Mouse (Mus musculus): ENCODE measurements around the gene Tmem181a. TPM values are rescaled to one million over a fixed set of nuclear protein-coding genes. Genes with fewer than 3 reads are reported as not detected.
"Not testable (repeated sequence)": the region's sequence is repeated elsewhere in the genome, so short reads cannot be mapped to it uniquely, and the experiment has no call there.

The Tmem181a gene
- total RNA-seq, 2 experiments from 2014 or later: 7.4 to 8.2 TPM

DNA sequence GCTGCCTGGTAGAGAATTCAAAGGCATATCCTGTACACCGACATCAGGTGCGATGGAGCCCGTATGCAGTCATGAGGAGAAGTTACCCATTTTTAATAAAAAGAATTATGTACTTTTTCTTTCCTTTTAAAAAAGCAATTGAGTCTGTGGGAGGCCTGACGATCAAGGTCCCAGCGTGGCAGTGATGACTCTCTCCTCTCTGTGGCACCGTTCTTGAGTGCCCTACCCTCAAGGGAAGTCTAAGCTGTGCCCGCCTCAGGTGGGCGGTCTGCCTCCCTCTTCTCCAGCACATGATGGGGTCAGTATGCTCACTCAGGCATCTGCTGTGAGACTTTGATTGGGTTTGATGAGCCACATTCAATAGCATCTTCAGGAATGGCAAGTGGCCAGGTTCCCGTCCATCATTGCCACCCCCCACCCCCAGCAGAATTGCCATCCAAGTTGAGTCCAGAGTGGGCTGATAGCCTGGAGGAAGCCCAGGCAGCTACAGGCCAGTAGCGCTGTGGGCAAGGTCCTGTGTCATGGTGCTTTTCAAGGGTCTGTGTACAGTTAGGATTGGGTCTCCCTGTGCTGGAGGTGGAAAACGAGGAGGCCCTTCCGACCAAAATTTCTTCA is 49.1 kb downstream of the Tmem181a start:
- not testable (repeated sequence) for DNase-seq

DNA sequence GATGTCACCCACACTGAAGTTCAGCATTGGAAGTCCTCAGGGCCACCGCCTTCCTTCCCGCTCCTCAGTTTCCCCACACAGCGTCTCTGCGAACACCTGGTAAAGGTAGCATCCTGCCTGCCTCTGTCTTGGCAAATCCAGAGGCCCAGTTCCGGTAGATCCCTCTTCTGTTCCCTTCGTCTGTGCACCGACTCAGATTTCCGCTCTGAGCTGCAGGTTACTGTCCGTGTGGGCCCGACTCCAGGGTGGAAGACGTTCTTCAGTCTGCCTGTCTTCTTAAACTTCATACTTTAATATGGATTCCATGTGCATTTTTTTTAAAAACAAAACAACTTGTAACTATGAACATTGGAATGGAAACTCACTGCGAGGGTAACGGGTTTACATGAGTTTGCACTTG is 49.8 kb downstream of the Tmem181a start:
- not testable (repeated sequence) for DNase-seq

DNA sequence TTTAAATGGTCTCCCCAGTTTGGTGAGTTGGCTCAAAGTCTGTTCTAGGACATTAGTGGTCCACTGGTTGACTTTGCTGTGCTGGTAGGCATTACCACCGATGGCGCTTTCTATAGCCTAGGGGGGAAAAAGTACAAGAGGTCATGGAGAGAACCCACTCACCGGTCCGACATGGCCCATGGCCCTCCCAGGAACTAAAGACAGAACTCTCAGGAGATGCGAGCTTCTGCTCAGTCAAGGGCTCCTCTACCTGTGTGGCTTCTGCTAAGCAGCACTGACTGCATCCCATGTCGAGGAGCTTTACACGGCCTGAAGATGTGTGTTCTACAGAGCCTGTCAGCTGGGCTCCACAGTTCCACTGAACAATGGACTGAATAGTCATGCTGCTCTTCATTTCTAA is 55.1 kb downstream of the Tmem181a start:
- not testable (repeated sequence) for DNase-seq

DNA sequence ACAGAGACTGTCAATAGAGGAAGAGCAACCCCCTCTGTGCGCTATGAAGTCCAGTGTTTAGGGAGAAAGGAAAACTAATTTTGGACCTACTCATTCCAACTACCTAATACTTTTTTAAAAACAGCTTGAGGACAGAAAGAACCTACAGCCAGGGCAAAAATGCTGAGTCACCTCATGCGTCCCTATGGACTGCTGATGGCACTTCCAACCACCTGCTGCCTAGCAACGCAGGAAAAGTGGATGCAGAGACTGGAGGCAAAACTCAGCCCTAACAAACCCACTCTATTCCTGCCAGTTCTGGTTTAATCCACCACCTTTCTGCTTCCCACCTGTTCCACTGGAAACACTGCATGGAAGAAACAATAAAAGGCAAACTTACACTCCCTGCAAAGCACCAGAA is 56.1 kb downstream of the Tmem181a start:
- DNase-seq: not testable (repeated sequence)

DNA sequence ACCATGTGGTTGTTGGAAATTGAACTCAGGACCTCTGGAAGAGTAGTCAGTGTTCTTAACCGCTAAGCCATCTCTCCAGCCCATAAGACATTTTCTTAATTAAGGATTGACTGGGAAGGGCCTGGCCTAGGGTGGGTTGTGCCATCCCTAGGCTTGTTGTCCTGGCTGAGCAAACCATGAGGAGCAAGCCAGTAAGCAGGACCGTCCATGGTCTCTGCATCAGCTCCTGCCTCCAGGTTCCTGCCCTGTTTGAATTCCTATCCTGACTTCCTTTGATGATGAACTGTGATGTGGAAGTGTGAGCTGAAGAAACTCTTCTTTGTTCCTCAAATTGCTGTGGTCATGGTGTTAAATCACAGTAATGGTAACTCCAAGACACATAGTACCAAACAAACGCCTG is 57.8 kb downstream of the Tmem181a start:
- not testable (repeated sequence) for DNase-seq

DNA sequence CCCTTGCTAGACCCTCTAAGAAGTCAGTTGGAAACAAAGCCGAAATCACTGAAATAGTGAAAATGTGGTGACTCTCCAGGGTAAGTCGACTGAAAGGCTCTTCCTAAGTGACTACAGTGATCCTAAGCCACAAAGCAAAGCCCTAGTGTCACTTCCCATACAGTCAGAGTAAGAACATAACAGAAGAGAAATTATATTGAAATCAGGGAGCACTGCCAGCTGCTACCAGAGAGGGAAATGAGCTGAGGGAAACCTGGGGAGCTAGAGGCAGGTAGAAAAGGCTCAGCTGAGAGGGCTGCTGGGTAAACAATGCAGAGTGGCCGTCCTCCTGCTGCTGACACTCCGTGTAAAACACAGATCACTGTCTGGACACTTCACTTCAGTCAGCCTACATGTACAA is 59.0 kb downstream of the Tmem181a start:
- not testable (repeated sequence) for DNase-seq

DNA sequence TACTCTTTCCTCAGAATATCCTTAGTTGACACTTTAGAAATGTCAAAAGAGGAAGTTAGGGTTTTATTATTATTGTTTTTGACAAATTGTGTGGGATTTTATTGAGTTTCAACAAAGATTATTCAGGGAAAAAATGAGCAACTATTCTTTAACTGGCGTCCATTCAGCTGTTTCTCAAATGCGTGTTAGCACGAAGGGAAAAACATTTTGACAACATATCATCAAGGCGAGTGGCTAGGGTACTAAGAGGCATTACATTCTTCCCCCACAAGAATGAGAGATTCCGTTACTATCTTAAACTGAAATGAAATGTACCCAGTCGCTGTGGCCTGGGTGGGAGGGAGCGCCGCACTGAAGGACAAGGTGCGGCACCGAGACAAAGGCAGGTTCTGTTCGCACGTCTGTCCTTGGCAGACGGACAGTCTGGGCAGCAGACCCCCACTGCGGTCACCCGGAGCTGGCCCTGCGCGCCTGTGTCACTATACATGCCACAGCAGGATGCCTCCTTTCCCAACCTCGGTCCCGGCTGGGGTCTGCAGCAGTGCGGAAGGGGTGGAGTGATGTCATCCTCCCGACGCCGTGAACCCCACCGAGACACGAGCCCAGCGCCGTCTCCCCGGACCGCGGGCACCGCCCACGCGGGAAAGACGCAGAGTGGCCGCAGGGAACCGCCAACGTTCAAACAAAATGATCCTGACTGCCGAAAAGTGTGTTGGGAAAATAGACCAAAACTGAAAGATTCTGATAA is 59.9 kb downstream of the Tmem181a start:
- DNase-seq: peak; percentile 52

DNA sequence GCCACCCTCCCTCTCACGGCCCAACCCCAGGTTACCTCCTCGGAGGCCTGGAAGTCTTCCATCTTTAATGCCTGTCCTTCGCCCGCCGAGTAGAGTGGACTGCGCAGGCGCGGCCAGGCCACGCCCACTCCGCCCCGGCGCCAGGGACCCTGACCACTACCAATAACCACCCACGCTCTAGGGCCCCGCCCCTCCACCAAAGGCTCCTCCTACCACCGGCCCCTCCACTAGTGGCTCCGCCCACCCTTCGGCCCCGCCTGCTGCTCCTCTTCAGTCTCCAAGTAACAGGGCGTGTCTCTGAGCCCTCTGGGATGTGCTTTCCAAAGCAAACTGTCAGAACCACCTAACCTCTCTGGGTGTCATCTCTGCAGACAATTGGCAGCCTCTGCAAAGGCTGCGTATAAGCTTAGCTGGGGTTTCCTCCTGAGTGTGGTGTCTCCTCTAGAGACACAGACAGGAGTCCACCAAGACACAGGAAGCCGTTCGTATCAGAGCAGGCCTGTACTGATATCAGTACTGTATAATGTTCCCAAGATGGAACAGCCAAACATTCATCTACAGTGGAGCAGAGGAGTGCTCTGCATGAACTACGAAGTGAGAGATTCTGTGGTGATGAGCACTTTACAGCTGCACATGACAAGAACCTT is 60.8 kb downstream of the Tmem181a start, which contains the start of gene Dynlt1a:
Gene Dynlt1a (minus strand): TSS at position 162 of the 647 bp plus-strand sequence.
- peak; percentile 99 for DNase-seq

DNA sequence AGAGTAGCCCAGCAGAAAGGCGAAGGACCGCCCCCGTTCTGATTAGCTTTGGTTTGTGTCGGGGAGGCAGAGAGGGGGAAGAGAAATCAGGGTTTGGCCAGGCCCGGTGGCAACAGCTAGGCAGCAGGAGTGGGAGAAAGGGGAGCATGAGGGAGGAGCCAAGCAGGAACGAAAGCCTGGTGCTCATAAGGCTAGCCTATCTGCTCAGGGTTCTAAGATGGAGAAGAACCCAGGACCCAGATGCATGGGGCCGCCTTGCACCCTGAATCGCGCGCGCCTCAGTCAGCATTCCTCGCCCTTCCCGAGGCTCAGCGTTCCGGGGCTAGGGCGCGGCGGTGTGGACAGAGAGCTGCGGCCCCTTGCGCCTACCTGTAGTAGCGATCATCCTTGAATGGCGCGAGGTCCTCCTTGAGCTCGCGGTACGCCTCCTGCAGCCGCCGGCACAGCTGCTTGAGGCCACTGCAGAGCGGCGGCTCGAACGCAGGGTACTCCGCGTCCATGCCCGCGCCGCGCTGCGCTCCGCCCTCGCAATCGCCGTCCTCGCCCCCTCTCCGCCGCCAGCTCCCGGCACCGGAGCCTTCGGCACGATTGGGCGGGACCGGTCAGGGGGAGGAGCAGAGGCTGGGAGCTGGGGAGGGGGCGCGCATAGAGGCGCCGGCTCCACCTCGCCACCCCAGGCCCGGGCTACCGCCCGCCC is 64.6 kb downstream of the Tmem181a start:
- not testable (repeated sequence) for DNase-seq

DNA sequence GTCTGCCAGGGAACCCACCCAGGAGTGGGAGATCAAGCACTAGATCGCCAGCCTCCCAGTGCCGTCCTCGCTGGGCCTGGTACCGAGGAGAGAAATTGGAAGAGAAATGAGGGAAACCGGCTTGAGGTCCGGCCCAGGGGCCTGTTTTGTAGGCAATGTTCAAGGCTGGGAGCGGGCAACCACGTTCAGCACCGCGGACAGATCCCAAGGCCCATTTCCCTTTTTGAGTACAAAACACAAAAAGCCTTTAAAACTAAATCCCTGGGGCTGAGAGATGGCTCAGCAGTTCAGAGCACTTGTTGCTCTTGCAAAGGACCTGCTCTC is 65.1 kb downstream of the Tmem181a start:
- DNase-seq: not testable (repeated sequence)

DNA sequence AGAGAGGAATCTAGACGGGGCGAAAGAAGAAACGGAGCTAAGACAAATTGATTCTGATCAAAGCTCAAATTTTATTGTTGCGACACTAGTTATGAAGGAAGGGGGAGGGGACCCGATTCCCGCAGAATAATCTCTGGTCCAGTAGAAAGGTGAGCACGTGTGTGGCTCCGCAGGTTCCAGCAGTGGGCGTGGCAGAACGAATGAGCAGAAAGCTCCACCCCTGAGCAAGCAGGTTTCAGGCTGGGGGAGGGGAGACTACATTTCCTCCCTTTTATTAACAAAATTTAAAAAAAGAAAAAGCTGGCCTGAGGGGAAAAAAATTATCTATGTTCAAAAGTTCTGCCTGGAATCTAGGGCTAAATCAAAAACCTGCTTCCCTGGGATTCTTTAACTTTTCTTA is 68.4 kb downstream of the Tmem181a start:
- DNase-seq: not testable (repeated sequence)

DNA sequence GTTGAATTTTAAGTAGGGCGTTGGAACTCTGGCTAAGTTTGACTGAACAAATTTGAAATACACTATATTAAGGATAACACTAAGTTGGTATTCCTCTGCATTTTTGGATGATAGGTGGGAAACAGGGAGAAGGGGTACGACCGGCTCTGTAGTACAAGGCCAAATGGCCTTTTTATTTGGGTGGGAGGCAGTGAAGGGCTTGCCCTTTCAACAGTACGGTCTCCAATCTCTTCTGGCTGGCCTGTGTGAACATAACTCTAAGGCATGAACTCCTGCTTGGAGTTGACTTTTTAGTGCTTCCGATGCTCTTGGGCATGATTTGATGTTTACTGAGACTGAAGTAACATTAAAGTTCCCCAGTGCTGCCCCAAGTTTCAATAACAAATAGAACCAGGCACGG is 68.9 kb downstream of the Tmem181a start:
- DNase-seq: not testable (repeated sequence)

DNA sequence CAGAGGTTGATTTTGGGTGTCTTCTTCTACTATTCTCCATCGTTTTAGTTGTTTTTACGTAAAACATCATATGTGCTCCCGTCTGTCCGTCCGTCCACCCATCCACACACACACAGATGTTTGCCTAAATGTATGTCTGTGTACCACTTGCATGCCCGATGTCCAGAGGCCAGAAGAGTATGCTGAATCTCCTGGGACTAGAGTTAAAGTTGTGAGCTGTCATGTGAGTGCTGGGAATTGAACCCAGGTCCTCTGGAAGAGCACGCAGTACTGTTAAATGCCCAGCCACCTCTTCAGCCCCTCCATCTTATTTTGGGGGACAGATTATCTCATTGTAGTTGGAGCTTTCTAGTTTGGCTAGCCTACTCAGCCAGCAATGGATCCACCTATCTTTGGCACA is 70.9 kb downstream of the Tmem181a start:
- not testable (repeated sequence) for DNase-seq

DNA sequence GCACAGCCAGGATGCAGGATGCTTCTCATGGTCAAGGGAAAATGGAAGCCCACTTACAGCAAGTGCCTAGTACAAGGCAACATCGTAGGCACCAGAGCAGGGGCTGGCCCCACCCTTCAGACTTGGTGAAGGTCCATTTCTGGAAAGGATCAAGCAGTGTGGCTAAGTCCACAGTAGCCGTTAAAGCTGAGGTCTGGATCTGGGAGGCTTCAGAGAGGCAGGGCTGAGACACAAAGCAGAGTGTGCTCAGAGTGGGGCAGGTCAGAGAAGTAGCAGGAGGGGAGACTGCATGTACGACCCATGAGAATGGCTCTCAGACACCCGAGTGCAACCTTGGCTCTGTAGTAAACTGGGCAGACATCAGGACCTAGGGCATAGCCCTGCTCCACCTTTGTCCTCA is 72.3 kb downstream of the Tmem181a start:
- DNase-seq: not testable (repeated sequence)

DNA sequence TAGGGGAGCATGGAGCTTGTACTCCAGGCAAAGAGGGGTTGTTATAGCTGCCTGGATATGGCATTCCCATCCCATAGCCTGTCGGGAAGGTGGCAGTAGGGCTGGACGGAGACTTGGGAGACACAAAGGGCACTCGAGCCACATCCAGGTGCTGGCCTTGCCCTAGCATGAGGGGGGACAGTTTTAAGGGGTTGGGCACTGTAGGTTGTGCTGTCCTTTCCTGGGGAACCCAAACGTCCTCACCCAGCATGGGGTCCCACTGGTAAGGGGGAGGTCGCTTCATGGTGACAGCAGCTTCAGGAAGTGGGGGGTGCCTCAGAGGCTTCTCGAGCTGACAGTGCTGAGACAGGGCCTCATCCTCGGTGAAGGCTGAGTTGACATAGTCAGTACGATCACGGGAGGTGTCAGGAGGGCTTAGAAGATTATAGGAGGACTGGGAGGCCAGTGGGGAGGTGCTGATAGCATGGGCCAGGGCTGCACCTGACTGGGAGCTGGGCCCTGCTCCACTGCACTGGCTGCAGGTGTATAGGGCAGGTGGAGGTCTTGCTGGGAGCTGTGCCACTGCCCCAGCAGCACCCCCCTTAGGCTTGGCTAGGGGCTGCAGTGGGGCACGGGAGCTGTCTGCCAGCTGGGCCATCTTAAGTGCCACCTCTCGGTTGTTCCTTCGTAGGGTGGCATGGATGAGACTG is 86.1 kb downstream of the Tmem181a start:
- DNase-seq: not testable (repeated sequence)

DNA sequence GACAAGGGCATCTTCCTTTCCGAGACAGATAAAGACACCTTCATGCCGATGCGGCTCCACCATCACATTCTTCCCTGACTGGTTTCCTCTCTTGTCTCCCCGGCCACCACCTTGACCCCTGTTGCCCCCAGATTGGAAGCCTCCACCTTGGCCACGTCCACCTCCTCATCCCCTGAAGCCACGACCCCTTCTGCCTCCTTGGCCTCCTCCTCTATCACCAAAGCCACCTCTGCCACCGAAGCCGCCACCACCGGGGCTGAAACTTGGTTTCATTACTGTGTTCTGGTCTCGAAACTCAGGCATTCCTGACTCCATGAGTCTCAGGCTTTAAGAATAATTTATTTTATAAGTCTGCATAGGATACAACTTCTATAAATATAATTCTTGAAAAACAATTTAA is 98.6 kb downstream of the Tmem181a start:
- DNase-seq: peak; percentile 4

Other genes starting within 250 kb of the Tmem181a start
- gene Serac1, start 177.1 kb upstream of the Tmem181a start, total RNA-seq (2021): 1 to 10 TPM; 7.9 to 8.2 TPM
- 10 to 100 TPM; 65.4 to 69.1 TPM for gene Gtf2h5, start 177.1 kb upstream of the Tmem181a start, total RNA-seq (2021)
- 100 to 1,000 TPM; 111 to 116 TPM for gene Tulp4, start 150.4 kb upstream of the Tmem181a start, total RNA-seq (2021)
- 1 to 10 TPM; 2.1 to 2.3 TPM for gene Dynlt1a, start 60.6 kb downstream of the Tmem181a start, total RNA-seq (2021)
- gene Dynlt1b, start 173.3 kb downstream of the Tmem181a start, total RNA-seq (2021): 10 to 100 TPM; 94.4 to 97.7 TPM